Mouse (Mus musculus) stomach, adult 2 months (tissue): ENCODE results near the gene Ptdss2. TPM values are rescaled to one million over a fixed set of nuclear protein-coding genes. Genes with fewer than 3 reads are reported as not detected.

Source experiments
- polyA plus RNA-seq: library from polyadenylated mRNA; depleted of rRNA; stranded (reverse); fragments of >200 nt; gene quantifications from 2 replicates; pipeline ENCODE4 v1.2.3, GENCODE M21; 2012; rRNA removed

The Ptdss2 gene
- 9.4 and 13.8 TPM in 2 replicates for polyA plus RNA-seq

DNA sequence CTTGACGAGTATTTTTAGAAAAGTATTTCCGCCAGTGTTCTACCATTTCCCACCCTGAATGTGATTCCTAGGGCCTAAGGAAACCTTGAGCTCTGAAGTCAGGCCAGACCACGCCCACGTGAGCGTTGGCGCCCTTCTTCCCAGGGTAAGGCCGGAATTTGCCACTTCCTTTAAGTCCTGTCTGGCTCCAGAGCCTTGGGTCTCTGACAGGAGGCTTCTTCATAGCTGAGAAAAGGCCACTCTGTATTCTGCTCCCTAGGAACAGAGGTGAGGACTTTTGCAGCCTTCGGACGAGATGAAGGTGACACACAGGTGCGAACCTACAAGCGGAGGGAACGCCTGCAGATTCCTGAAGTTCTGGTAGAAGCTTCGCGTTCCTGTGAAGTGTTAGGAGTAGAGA, at the start of gene Ptdss2:
Ptdss2 (plus strand) TSS at position 138 of the 400 bp plus-strand sequence.

DNA sequence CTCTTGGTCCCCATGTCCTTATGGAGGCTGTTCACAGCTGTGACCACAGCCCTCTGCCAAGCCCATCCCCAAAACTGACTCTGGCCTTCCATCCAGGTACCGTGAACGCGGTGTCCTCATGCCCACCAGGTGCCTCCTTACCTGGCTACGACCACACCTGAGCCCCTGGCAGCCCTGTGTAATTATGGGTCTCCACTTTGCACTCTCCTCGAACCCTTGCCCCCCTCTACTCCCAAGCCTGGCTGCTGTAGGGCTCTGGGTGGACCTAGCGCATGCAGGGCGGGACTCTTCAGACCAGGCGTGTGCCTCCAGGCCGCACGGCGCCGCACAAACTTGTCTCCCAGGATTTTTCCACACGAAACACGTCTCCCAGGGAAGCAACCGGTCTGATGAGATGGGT, 44.3 kb upstream of the Ptdss2 start, which contains the start of gene Pkp3:
Pkp3 (plus strand) TSS at position 378 of the 400 bp plus-strand sequence.

DNA sequence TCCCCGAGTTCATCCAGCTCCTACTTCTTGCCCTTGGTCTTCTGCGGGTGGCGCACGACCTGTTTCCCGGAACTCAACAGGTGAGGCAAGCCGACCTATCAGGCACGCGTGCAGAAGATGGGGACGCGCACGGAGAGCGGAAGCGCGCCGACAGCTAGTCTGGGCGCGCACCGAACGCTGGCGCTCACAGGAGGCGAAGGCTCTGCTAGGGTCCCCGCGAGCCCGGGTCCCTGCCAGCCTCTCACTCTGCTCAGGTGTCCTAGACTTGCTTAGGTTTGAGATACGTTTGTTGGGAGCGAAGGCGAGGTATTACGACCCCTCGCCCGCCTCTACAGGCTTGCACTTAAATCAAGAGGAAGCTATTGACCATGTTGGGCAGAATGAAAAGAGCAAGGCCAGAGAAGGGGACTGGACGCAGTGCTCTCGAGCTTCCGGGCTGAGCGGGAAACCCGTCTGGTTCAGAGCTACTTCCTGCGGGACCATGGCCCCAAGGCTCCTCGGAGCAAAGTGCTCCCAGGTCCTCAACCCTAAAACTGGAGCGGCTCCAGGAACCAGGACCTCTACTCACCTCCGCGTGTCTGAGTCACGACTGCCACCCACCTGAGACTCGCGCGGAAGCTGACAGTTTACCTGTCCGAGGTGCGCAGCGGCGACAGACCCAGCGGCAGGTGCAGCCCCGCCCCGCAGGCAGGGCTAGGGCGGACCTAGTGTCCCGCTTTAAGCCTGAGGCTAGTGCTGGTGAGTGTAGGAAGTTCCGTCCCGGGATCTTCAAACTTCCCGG, 22.1 kb upstream of the Ptdss2 start, which contains the start of gene Sigirr:
Sigirr (minus strand) TSS at position 662 of the 781 bp plus-strand sequence.

DNA sequence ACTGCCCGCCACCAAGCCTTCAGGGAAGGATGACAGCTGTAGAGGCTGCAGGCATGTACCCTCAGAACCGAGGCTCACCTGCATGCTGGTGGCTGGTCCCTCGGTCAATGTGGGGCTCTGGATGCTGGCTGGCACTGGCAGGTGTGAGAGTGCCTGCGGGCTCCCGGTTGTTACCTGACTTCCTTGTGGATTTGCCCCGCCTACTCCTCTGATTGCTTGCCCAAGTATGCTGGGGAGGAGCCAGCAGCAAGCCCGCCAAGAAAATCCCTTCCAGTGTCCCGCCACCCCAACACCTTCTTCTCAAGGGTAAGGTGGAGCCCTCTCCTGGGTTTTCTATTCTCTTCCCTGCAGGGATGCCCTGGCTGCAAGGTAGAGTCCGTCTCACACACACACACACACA, 4.5 kb upstream of the Ptdss2 start, which contains the start of gene Ano9:
Ano9 (minus strand) TSS at position 171 of the 400 bp plus-strand sequence.

DNA sequence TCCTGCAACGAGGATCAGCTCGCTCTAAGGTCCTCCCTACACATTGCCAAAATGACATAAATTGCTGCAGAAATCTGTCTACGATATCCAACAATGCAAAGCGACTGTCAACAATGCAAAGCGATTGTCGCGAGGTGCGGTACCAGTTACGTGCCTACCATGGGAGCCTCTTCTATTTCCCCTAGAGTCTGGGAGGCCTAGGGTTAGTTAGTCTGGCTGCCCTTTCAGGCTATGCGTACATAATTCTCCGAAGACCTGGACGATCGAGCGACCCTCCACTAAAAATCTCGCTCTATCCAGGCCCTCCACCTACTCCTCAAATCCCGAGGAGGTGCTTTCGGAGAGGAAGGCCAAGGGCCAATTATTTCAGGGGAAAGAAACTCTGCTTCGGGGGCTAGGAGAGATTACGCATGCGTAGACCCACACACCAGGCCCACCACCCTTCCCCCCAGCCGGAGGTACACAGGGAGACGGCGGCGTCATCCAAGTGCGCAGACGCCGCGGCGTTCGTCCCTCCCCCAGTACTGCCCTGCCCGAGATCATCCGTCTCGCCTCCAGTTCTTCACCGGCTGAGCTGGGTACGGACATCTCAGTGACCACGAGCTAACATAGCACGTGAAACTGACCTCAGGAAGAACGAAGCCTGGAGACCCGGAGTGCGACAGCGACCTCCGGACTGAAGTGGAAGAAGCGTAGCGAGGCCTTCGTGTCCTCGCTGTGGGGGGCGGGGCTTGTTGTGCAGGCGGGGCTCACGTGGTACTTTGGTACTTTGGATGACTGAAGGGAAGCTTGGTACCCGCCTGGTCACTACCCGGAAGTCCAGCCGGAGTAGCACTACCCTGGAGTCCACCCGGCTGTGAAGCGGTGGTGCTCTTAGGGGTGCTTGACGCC, 50.2 kb downstream of the Ptdss2 start, which contains the start of gene Rnh1:
Rnh1 (minus strand) TSS at position 742 of the 891 bp plus-strand sequence.

DNA sequence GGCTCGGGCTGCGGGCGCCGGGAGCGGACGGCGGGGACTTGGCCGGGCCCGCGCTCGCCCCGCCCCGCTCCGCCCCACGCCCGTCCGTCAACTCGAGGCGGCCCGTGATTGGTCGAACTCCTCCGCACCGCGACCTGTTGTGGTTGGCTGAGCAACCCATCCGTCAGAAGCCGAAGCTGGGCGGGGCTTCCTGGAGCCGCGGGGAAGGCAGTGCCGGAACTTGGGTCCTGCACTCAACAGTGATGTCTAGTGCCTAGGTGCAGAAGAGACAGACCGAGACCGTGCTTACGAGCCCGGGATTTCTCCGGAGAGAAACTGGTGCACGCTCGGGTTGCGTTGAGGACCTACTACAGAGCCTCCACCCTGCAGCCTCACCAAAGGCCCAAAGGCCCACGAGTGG, 71.8 kb downstream of the Ptdss2 start, which contains the start of the genes Hras and Lrrc56:
Hras (minus strand) TSS at position 58 of the 400 bp plus-strand sequence.
Lrrc56 (plus strand) TSS at position 210 of the 400 bp plus-strand sequence.

Other genes with a start within 250 kb of the Ptdss2 start
- gene Psmd13, start 240.4 kb upstream of the Ptdss2 start, polyA plus RNA-seq, result 26.4 and 30.2 TPM in 2 replicates
- 12.7 and 14.2 TPM in 2 replicates for gene Sirt3, start 240.1 kb upstream of the Ptdss2 start, polyA plus RNA-seq
- gene Cox8b, start 221.9 kb upstream of the Ptdss2 start, polyA plus RNA-seq, result 24.9 and 30.2 TPM in 2 replicates
- gene Nlrp6, start 201.5 kb upstream of the Ptdss2 start, polyA plus RNA-seq, result 0.08 and 0.19 TPM in 2 replicates
- gene Pgghg, start 181.0 kb upstream of the Ptdss2 start, polyA plus RNA-seq, result 13.5 and 15.5 TPM in 2 replicates
- gene Ifitm5, start 172.1 kb upstream of the Ptdss2 start, polyA plus RNA-seq, result 0.67 and 1.3 TPM in 2 replicates
- not detected in 2 replicates for gene Gm45717, start 166.4 kb upstream of the Ptdss2 start, polyA plus RNA-seq
- 255 and 272 TPM in 2 replicates for gene Ifitm2, start 166.4 kb upstream of the Ptdss2 start, polyA plus RNA-seq
- 46.7 and 48.2 TPM in 2 replicates for gene Ifitm1, start 155.2 kb upstream of the Ptdss2 start, polyA plus RNA-seq
- gene Ifitm3, start 111.6 kb upstream of the Ptdss2 start, polyA plus RNA-seq, result 83.2 and 93.7 TPM in 2 replicates
- gene Ifitm6, start 104.5 kb upstream of the Ptdss2 start, polyA plus RNA-seq, result 0.83 and 1.1 TPM in 2 replicates
- gene Gm17387, start 93.3 kb upstream of the Ptdss2 start, polyA plus RNA-seq, result not detected in 2 replicates
- gene B4galnt4, start 61.3 kb upstream of the Ptdss2 start, polyA plus RNA-seq, result 1.2 and 1.6 TPM in 2 replicates
- gene Pkp3, start 44.2 kb upstream of the Ptdss2 start, polyA plus RNA-seq, result 87.1 and 93.8 TPM in 2 replicates
- 18.7 and 23.0 TPM in 2 replicates for gene Sigirr, start 21.8 kb upstream of the Ptdss2 start, polyA plus RNA-seq
- 18.4 and 22.0 TPM in 2 replicates for gene Ano9, start 4.6 kb upstream of the Ptdss2 start, polyA plus RNA-seq
- gene Rnh1, start 50.5 kb downstream of the Ptdss2 start, polyA plus RNA-seq, result 80.4 and 88.4 TPM in 2 replicates
- gene Hras, start 71.6 kb downstream of the Ptdss2 start, polyA plus RNA-seq, result 44.2 and 44.7 TPM in 2 replicates
- 2.5 and 2.6 TPM in 2 replicates for gene Lrrc56, start 71.8 kb downstream of the Ptdss2 start, polyA plus RNA-seq
- gene Lmntd2, start 91.7 kb downstream of the Ptdss2 start, polyA plus RNA-seq, result 3.7 and 6.7 TPM in 2 replicates
- 85.9 and 98.2 TPM in 2 replicates for gene Rassf7, start 93.5 kb downstream of the Ptdss2 start, polyA plus RNA-seq
- gene Phrf1, start 106.4 kb downstream of the Ptdss2 start, polyA plus RNA-seq, result 15.5 and 16.7 TPM in 2 replicates
- 43.3 and 72.0 TPM in 2 replicates for gene Irf7, start 144.1 kb downstream of the Ptdss2 start, polyA plus RNA-seq
- 1.7 and 3.0 TPM in 2 replicates for gene Cdhr5, start 154.4 kb downstream of the Ptdss2 start, polyA plus RNA-seq
- gene Sct, start 156.8 kb downstream of the Ptdss2 start, polyA plus RNA-seq, result 0.56 and 1.6 TPM in 2 replicates
- gene Drd4, start 169.6 kb downstream of the Ptdss2 start, polyA plus RNA-seq, result not detected in 2 replicates
- 10.8 and 14.7 TPM in 2 replicates for gene Deaf1, start 205.3 kb downstream of the Ptdss2 start, polyA plus RNA-seq
- gene Tmem80, start 205.4 kb downstream of the Ptdss2 start, polyA plus RNA-seq, result 8.8 and 10.4 TPM in 2 replicates
- 120 and 128 TPM in 2 replicates for gene Eps8l2, start 216.5 kb downstream of the Ptdss2 start, polyA plus RNA-seq